In genomic region chr13:91723108-91723735, GRCm38 (mm10) we compare ENCODE assay signal across 8 mouse cellular contexts. TPM values are rescaled to one million over a fixed set of nuclear protein-coding genes. Genes with fewer than 3 reads are reported as not detected.
DNase-seq lines count a peak whose midpoint lies in the region; ATAC-seq and TF ChIP-seq lines count a peak whose summit lies in the region.

No protein-coding gene starts in this region.

- WGBS in kidney, embryonic 14.5 days, result 64% methylated on average over 8 of the region's 8 CpGs
- 67% methylated on average over 8 of the region's 8 CpGs for WGBS in hindbrain, embryonic 12.5 days

- no peak overlapping the region for H3K4me3 ChIP-seq in kidney, embryonic 14.5 days (ENCODE audit: low read length)
- H3K4me3 ChIP-seq in hindbrain, embryonic 12.5 days, result no peak overlapping the region

- POLR2A ChIA-PET in Patski (lab: Charles Lee), result no interaction called here

- H3K9me3 ChIP-seq in kidney, embryonic 14.5 days (ENCODE audit: control insufficient read depth, low read length), result no peaks in the 10 kb centered on the region
- H3K9me3 ChIP-seq in hindbrain, embryonic 12.5 days (replicated peaks), result no peaks in the 10 kb centered on the region

- H3K9ac ChIP-seq in kidney, embryonic 14.5 days (ENCODE audit: low read depth, low read length), result no peak overlapping the region
- no peak overlapping the region for H3K9ac ChIP-seq in hindbrain, embryonic 12.5 days

- peak; percentile 63 for TF ChIP-seq CTCF in Patski (IDR thresholded peaks at IDR 0.05)

- peak; percentile 81 for ATAC-seq in kidney, embryonic 14.5 days (ENCODE audit: low FRiP score, low TSS enrichment)
- peak; percentile 91 for ATAC-seq in Patski
- peak; percentile 67 for ATAC-seq in hindbrain, embryonic 12.5 days (ENCODE audit: low FRiP score)

- H3K36me3 ChIP-seq in kidney, embryonic 14.5 days (ENCODE audit: control insufficient read depth, insufficient read depth, low read length), result no peaks in the 10 kb centered on the region
- H3K36me3 ChIP-seq in hindbrain, embryonic 12.5 days, result no peaks in the 10 kb centered on the region

- DNase-seq in kidney, postnatal 4 days, result no peak
- DNase-seq in Patski (ENCODE audit: low read depth, low spot score), result no peak
- DNase-seq in mesoderm, embryonic 11.5 days (ENCODE audit: low read depth, low spot score), result peak; percentile 18
- DNase-seq in urinary bladder, postnatal 4 days (ENCODE audit: low spot score in 2 of 2), result no peak
- no peak for DNase-seq in left cerebral cortex, postnatal 4 days
- DNase-seq in frontal cortex, postnatal 25 days (ENCODE audit: low spot score in 2 of 2), result no peak

- no peaks in the 10 kb centered on the region for H3K4me1 ChIP-seq in kidney, embryonic 14.5 days (ENCODE audit: control insufficient read depth, insufficient read depth, low read length)
- H3K4me1 ChIP-seq in hindbrain, embryonic 12.5 days, result no peaks in the 10 kb centered on the region

- no peaks in the 10 kb centered on the region for H3K27me3 ChIP-seq in kidney, embryonic 14.5 days (ENCODE audit: control insufficient read depth, insufficient read depth, low read length)
- H3K27me3 ChIP-seq in Patski, result no peaks in the 10 kb centered on the region
- no peaks in the 10 kb centered on the region for H3K27me3 ChIP-seq in hindbrain, embryonic 12.5 days

- no peak overlapping the region for H3K4me2 ChIP-seq in kidney, embryonic 14.5 days (replicated peaks; ENCODE audit: low read depth, low read length)
- no peak overlapping the region for H3K4me2 ChIP-seq in hindbrain, embryonic 12.5 days (replicated peaks)

- H3K27ac ChIP-seq in kidney, embryonic 14.5 days (ENCODE audit: low read depth, low read length), result no peak overlapping the region
- no peak overlapping the region for H3K27ac ChIP-seq in hindbrain, embryonic 12.5 days

- CTCF ChIA-PET in Patski (lab: Charles Lee), result interaction anchor here (1.2 kb wide), 1 partner anchor 37 kb away, joined by 3 read pairs; no protein-coding TSS in a partner anchor

- intact Hi-C loops in left cerebral cortex, postnatal 4 days (cut with DNase I), result no loop called here

- in situ Hi-C loops in Patski (cut with MboI; ENCODE audit: low pct_unique_long_range_greater_than_20kb), result no loop called here

RNA-seq across cellular contexts. Expression of gene Acot12, which starts 18.1 kb away (rescaled TPM):
- 0.18 TPM in 1 of 2 replicates, not detected in the other for polyA plus RNA-seq in kidney, embryonic 14.5 days (2014; fragmentation: Nextera tagmentation; extraction: Ambion mirVana)
- polyA plus RNA-seq in Patski (2021), result not detected
- not detected in 2 replicates for polyA plus RNA-seq in hindbrain, embryonic 12.5 days (2016; fragmentation: Nextera tagmentation; extraction: Ambion mirVana)
- total RNA-seq in left cerebral cortex, postnatal 4 days (2021), result under 1 TPM in 1 of 2 experiments, not detected in 1; 0.24 TPM
